Mouse (Mus musculus) cerebellum, adult 11-12 months (tissue): Measurements from ENCODE around the gene Gm10134.
A peak's percentile ranks its signal among the peaks of the same experiment; 100 is the strongest.
"Not testable (repeated sequence)": the region's sequence is repeated elsewhere in the genome, so short reads cannot be mapped to it uniquely, and the experiment has no call there.

Source experiments
- DNase-seq: peaks from one replicate; pipeline ENCODE4 v3.0.0; 2022

The Gm10134 gene

DNA sequence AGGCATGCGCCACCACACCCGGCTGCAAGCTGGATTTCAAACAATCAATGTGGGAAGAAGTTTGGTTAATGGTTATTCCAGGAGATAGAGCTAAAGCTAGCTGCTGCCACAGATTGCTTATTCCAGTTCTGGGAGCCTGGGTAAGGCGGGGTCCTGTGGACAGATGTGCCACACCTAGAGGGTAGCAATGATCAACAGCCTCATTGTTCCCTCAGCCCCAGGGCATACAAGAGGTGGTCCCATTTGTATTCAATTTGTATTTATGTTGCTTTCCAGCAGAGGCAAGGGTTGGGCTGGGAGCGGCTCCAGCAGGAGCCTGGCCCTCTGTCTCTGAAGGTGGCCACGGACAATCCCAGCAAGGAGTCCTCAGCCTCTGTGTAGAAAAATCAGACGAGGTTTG, 396 bp downstream of the Gm10134 start:
- no peak for DNase-seq

DNA sequence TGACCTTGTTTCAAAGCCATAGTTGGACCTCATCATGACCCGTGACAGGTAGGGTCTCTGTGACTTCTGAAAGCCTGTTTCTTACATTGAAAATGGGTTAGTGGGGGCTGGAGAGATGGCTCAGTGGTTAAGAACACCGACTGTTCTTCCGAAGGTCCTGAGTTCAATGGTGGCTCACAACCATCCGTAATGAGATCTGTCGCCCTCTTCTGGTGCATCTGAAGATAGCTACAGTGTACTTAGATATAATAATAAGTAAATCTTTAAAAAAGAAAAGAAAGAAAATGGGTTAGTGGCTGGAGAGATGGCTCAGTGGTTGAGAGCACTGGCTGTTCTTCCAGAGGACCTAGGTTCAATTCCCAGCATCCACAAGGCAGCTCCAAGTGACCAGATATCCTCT, 5.7 kb downstream of the Gm10134 start:
- not testable (repeated sequence) for DNase-seq

- peak; percentile 89 for DNase-seq
These were observed 7.0 kb downstream of the Gm10134 start, which contains the start of gene Ralgds for GRCm38 (mm10) chr2:28512798-28513401. Ralgds (plus strand) TSS chr2:28513125.

GRCm38 (mm10) chr2:28513431-28514370, 7.8 kb downstream of the Gm10134 start:
- DNase-seq: peak; percentile 77

GRCm38 (mm10) chr2:28514489-28514888, 8.6 kb downstream of the Gm10134 start:
- peak; percentile 83 for DNase-seq

GRCm38 (mm10) chr2:28517206-28517909, 11.5 kb downstream of the Gm10134 start:
- DNase-seq: peak; percentile 75

DNA sequence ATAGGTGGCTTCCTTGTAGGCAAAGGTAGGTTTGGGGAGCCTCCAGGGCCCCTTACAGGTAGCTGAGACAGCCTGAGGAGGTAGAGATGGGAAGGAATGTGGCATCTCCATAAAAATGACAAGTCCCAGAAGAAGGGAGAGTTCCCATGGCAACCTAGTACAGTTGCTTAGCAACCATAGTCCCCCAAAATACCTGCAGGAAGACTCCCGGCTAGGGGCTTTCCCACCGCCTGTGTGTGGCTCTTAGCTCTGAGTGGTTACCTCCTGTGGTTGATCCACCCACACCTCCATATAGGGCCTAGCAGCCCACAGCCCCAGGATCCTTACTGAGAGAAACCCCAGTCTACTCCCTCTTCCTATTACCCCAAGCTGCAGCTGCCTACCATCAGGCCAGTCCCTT, 12.3 kb downstream of the Gm10134 start:
- peak; percentile 37 for DNase-seq

DNA sequence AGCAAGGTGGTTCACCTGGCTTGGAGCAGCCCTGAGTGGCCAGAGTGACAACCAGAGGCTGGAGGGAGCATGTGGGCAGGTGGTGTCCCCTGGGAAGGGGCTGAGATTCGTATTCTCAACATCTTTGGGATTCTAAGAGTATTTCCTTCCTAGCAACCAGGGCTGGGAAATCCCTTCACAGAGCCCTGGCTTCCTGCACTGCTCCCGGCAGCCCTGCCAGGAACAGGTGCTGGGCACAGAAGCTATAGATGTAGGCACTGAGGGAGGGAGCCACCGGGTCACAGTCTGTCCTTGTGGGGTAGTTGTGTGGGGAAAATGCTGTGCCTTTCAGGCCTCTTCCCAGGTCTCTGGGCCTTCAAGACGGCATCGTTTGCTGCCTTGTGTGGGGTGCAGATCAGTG, 14.7 kb downstream of the Gm10134 start:
- DNase-seq: peak; percentile 83

- DNase-seq: peak; percentile 83
These were observed 15.8 kb downstream of the Gm10134 start for GRCm38 (mm10) chr2:28521571-28522151.

DNA sequence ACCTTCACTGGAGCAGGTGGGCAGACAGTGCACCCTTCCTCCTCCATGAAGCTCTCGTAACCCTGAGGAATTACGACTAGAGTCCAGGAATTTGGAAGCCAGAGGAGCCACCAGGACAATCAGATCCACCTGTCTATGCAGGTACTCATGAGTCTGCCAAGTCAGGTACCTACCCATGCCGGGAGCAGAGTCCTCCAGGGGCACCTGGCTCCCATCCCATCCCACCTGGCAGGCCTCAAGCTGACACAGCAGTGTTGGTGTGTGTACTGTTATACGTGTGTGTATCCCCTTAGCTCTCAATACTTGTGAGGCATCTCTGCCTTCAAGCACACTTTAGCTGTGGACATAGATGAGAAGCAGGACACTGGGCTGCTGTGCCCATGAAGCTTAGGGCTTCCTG, 16.3 kb downstream of the Gm10134 start:
- DNase-seq: peak; percentile 78

DNA sequence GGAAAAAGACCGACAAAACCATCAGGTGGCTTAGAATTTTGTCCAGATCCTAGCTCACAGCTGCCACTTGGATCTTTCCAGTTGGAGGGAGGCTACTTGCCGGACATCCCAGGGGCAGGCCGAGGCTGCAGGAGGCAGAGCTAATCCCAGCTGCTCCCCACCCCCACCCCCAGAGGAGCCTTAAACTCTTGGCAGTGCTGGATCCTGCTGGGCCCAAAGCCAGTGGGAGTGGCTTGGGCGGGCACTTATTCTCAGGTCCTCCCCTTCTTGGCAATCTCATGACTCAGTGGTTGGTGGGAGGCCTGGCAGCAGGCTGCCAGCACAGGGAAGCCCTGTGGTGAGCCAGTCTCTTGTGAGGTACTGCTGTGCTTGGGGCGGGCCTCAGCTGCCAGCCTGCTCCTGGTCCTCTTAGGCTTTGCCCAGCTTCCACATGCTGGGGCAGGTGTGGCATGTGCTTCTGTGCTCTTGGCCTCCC, 17.8 kb downstream of the Gm10134 start:
- peak; percentile 86 for DNase-seq

DNA sequence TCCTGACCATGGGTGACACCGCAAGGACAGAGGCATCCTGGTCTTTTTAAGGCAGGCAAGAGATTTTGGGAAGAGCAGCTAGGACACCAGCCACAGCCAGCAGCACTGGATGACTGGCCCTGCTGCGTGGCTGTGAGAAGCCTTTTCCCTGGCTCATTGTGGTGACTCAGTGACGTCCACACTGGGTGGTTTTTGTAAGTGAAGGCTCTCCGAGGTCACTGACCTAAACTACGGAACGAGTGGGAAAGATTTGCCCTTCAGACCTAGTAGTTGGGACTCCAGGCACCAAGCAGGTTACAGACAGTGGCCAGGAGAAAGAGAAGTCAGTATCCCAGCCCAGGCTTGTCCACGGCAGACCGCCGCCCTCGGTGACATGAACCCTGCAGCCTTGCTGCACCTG, 18.5 kb downstream of the Gm10134 start:
- peak; percentile 34 for DNase-seq

- DNase-seq: peak; percentile 83
These were observed 19.5 kb downstream of the Gm10134 start for GRCm38 (mm10) chr2:28525219-28525942.

- peak; percentile 56 for DNase-seq
These were observed 20.3 kb downstream of the Gm10134 start for GRCm38 (mm10) chr2:28525943-28526876.

- DNase-seq: peak; percentile 65
These were observed 21.8 kb downstream of the Gm10134 start for GRCm38 (mm10) chr2:28527436-28528353.

DNA sequence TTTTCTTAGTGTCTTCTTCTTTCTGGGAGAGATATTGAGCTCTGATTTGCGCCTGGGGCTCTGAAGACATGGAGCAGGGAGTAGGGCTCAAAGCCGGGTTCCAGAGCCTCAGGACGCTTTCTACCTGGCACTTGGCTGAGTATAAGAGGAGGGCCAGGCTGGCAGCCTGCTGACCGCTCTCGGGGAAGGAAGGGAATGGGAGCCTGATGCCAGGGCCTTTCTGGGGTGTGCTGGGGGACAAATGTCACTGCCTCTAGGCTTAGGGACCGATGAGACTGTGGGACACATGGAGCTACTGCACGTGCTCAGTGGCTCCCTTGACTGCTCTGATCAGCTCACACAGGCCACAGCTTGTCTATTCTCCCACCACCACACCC, 22.4 kb downstream of the Gm10134 start:
- DNase-seq: peak; percentile 64

GRCm38 (mm10) chr2:28529856-28530255, 24.0 kb downstream of the Gm10134 start:
- peak; percentile 47 for DNase-seq

GRCm38 (mm10) chr2:28530311-28530710, 24.4 kb downstream of the Gm10134 start:
- DNase-seq: no peak

- peak; percentile 90 for DNase-seq
These were observed 27.3 kb downstream of the Gm10134 start for GRCm38 (mm10) chr2:28532938-28533771.
